Mouse (Mus musculus): ENCODE measurements at regions not wholly inside any gene's neighbourhood (a gene's known extent, or its start where the extent isn't known, plus 50 kb on each side); places are given as distances from the start of the nearest gene placed in this dataset.

GRCm38 (mm10) chr2:171331529-171331928, 599.9 kb downstream of the Dok5 start:
- TF ChIP-seq CTCF (IDR thresholded peaks at IDR 0.05; ENCODE audit: extremely low read depth, insufficient read length, insufficient replicate concordance, low read depth, low read length) (no peak), POLR2A (IDR thresholded peaks at IDR 0.05; ENCODE audit: low read depth, low read length) (no peak)
